In genomic region chr16:21664633-21665363, GRCm38 (mm10) we compare ENCODE assay signal across 12 mouse cellular contexts. TPM values are rescaled to one million over a fixed set of nuclear protein-coding genes. Genes with fewer than 3 reads are reported as not detected.
DNase-seq lines count a peak whose midpoint lies in the region; ATAC-seq and TF ChIP-seq lines count a peak whose summit lies in the region.
"Had no signal": no experiment of that assay in that cellular context is flagged by ENCODE, and none has a peak within 500 bp of the region (broad histone marks: within the 10 kb centered on the region; RNA-seq: fewer than 3 reads in every experiment).

No protein-coding gene starts in this region.

- H3K4me1 ChIP-seq in forebrain, embryonic 13.5 days: peaks cover 23% of the 10 kb centered on the region
- peaks cover 61% of the 10 kb centered on the region for H3K4me1 ChIP-seq in midbrain, embryonic 10.5 days

- no peaks in the 10 kb centered on the region for H3K27me3 ChIP-seq in forebrain, embryonic 13.5 days
- no peaks in the 10 kb centered on the region for H3K27me3 ChIP-seq in midbrain, embryonic 10.5 days (ENCODE audit: low read depth, poor library complexity, severe bottlenecking)

- H3K27ac ChIP-seq in layer of hippocampus, adult 2 months: peak overlapping the region; percentile 14; the same call in 1 of the 2 replicates
- peak overlapping the region; percentile 67 for H3K27ac ChIP-seq in forebrain, embryonic 13.5 days
- peak overlapping the region; percentile 86 for H3K27ac ChIP-seq in midbrain, embryonic 10.5 days (replicated peaks)
- H3K27ac ChIP-seq: embryonic facial prominence, embryonic 15.5 days had no signal

- WGBS in forebrain, embryonic 13.5 days: 3% methylated on average over 18 of the region's 18 CpGs
- WGBS in midbrain, embryonic 10.5 days: 1% methylated on average over 18 of the region's 18 CpGs

- no peak for TF ChIP-seq CTCF in layer of hippocampus, adult 2 months (conservative IDR thresholded peaks at IDR 0.05)

- H3K9ac ChIP-seq in forebrain, embryonic 13.5 days: peak overlapping the region; percentile 48; the same call in 1 of the 2 replicates
- H3K9ac ChIP-seq: embryonic facial prominence, embryonic 15.5 days had no signal

- DNase-seq in layer of hippocampus, adult 2 months (ENCODE audit: low spot score in 2 of 2): no peak
- DNase-seq in layer of hippocampus, postnatal 36 days: no peak
- peak; percentile 81 for DNase-seq in midbrain, embryonic 10.5 days (ENCODE audit: low spot score)
- peak; percentile 86 for DNase-seq in retina, postnatal 1 day
- DNase-seq in thymus, postnatal 4 days: no peak
- no peak for DNase-seq in lung, postnatal 36 days
- DNase-seq: gastrocnemius, postnatal 36 days; kidney, postnatal 25 days; right cerebral cortex, adult 18-20 months had no signal

- H3K4me2 ChIP-seq in forebrain, embryonic 13.5 days: peak overlapping the region; percentile 34
- H3K4me2 ChIP-seq: embryonic facial prominence, embryonic 15.5 days had no signal

- no peaks in the 10 kb centered on the region for H3K36me3 ChIP-seq in forebrain, embryonic 13.5 days (ENCODE audit: poor library complexity, severe bottlenecking)
- peaks cover 35% of the 10 kb centered on the region for H3K36me3 ChIP-seq in midbrain, embryonic 10.5 days
- H3K36me3 ChIP-seq: embryonic facial prominence, embryonic 15.5 days had no signal

- no peak overlapping the region for H3K4me3 ChIP-seq in layer of hippocampus, adult 2 months
- H3K4me3 ChIP-seq in forebrain, embryonic 13.5 days: no peak overlapping the region
- peak overlapping the region; percentile 34 for H3K4me3 ChIP-seq in midbrain, embryonic 10.5 days
- H3K4me3 ChIP-seq: embryonic facial prominence, embryonic 15.5 days had no signal

- H3K9me3 ChIP-seq in forebrain, embryonic 13.5 days (replicated peaks): 0 out of 2 replicates have a peak, but pooled peaks cover 8% of the 10 kb centered on the region
- H3K9me3 ChIP-seq in midbrain, embryonic 10.5 days (replicated peaks): no peaks in the 10 kb centered on the region; the same call in 1 of the 2 replicates
- H3K9me3 ChIP-seq: embryonic facial prominence, embryonic 15.5 days had no signal

- peak; percentile 81 for ATAC-seq in forebrain, embryonic 13.5 days
- no peak for ATAC-seq in erythroid progenitor cell, adult 5-6 weeks (replicated peaks; ENCODE audit: low FRiP score, poor library complexity, severe bottlenecking)

RNA-seq across cellular contexts. Expression of gene 2510009E07Rik, which starts 29.7 kb away (rescaled TPM):
- total RNA-seq in layer of hippocampus, adult 2 months (2021): 10 to 100 TPM; 38.4 to 40.3 TPM
- total RNA-seq in layer of hippocampus, postnatal 36 days (2021): 10 to 100 TPM; 35.8 to 42.4 TPM
- polyA plus RNA-seq in forebrain, embryonic 13.5 days (2015; fragmentation: Nextera tagmentation; extraction: Ambion mirVana): 32.1 and 38.8 TPM in 2 replicates
- polyA plus RNA-seq in midbrain, embryonic 10.5 days (2016; fragmentation: Nextera tagmentation; extraction: Ambion mirVana): 81.7 and 97.5 TPM in 2 replicates
- total RNA-seq in erythroid progenitor cell, adult 5-6 weeks (2015; ENCODE audit: low replicate concordance): 0.36 and 1.7 TPM in 2 replicates
- total RNA-seq in erythroid progenitor cell, adult 5-6 weeks (2017; ENCODE audit: low replicate concordance): not detected in 2 replicates

Comparison
In these comparisons a context has a peak if more than half of its experiments do, and no peak if none do; other contexts are left out.
1. DNase-seq: peak in midbrain, embryonic 10.5 days (single experiment) and retina, postnatal 1 day (single experiment); none in layer of hippocampus, adult 2 months (0 of 2), layer of hippocampus, postnatal 36 days (0 of 2), thymus, postnatal 4 days (single experiment) and lung, postnatal 36 days (single experiment).
2. H3K27ac ChIP-seq: peak in every context shown above with its lines; median percentile 86 in midbrain, embryonic 10.5 days; 67 in forebrain, embryonic 13.5 days; 14 in layer of hippocampus, adult 2 months.
3. RNA of gene 2510009E07Rik, which starts 29.7 kb away (total RNA-seq): 35.8 to 42.4 TPM in layer of hippocampus, postnatal 36 days and 38.4 to 40.3 TPM in layer of hippocampus, adult 2 months; 0.36 to 1.7 TPM in erythroid progenitor cell, adult 5-6 weeks; every median in the first group is over 10 times any median in the second.